Mouse (Mus musculus): ENCODE measurements around the gene Isca2.

DNA sequence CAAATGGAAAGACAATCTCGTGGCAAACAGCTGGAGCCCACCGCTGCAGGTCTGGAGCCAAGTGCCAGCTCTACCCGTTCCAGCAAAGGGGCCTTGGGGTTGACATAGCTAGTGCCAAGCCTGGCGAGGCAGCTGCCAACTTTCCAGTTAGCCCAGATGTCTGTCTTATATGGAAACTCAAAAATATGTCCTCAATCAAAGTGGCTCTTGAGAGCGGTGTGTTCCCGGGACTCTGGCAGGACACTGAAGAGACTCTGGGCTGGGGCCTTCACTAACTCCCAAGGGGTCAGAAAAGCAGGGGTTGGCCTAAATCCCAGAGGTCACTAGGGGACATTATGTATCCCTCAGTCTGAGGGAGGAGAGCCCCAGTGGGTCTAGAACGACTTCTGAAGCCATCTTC is 50.5 kb downstream of the Isca2 start:
- no peak for TF ChIP-seq CTCF (IDR thresholded peaks at IDR 0.05; ENCODE audit: control insufficient read depth, insufficient read depth, insufficient replicate concordance, low read depth, low read length)
- TF ChIP-seq POLR2A (IDR thresholded peaks at IDR 0.05; ENCODE audit: control insufficient read depth, low read depth, low read length), result no peak

All from testis, adult 2 months (tissue).